Comparison of ENCODE assay signal across 11 mouse cellular contexts in the genomic region with DNA sequence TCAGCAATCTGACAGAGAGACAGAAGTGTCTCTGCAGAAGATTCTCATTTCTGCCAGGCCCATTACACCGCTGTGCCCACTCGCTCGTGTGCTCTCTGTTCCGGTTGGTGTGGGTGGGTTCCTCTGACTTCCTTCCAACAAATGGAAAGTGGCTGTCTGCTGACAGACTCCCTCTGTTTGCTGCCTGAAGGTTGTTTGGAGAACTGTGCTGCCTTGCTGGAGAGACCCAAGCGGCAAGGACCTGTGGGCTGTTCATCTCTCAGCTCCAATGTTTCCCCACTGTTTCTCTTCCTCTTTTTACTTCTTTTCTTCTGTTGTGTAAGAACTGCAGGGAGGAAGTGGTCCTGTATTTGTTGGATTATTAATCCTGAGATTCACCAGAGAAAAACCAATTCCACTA. TPM values are rescaled to one million over a fixed set of nuclear protein-coding genes. Genes with fewer than 3 reads are reported as not detected.
DNase-seq lines count a peak whose midpoint lies in the region; TF ChIP-seq lines count a peak whose summit lies in the region.
"Had no signal": no experiment of that assay in that cellular context is flagged by ENCODE, and none has a peak within 500 bp of the region (broad histone marks: within the 10 kb centered on the region; RNA-seq: fewer than 3 reads in every experiment).

No protein-coding gene starts in this region.

- DNase-seq in heart, adult 11 months: peak; percentile 97
- DNase-seq in heart, postnatal 4 days: no peak
- no peak for DNase-seq in testis, postnatal 14 days (ENCODE audit: low spot score)
- DNase-seq in lung, postnatal 36 days: peak; percentile 61
- DNase-seq in urinary bladder, postnatal 4 days (ENCODE audit: low spot score in 2 of 2): no peak
- no peak for DNase-seq in cerebellum, postnatal 25 days
- no peak for DNase-seq in yolk sac, embryonic 10.5 days (ENCODE audit: low spot score)
- DNase-seq: cerebellum, postnatal 36 days; heart, postnatal 14 days; lung, embryonic 14.5 days had no signal

- TF ChIP-seq CTCF in testis, adult 2 months (IDR thresholded peaks at IDR 0.05; ENCODE audit: control insufficient read depth, insufficient read depth, insufficient replicate concordance, low read depth, low read length): no peak

- peak overlapping the region; percentile 19 for H3K4me3 ChIP-seq in testis, adult 2 months (ENCODE audit: control insufficient read depth, low read depth, low read length)

- no peak overlapping the region for H3K27ac ChIP-seq in testis, adult 2 months (ENCODE audit: control insufficient read depth, insufficient read depth, low read depth, low read length)

- no peaks in the 10 kb centered on the region for H3K36me3 ChIP-seq in testis, adult 2 months (ENCODE audit: control insufficient read depth, insufficient read depth, low read length)

- TF ChIP-seq POLR2A in testis, adult 2 months (IDR thresholded peaks at IDR 0.05; ENCODE audit: control insufficient read depth, low read depth, low read length): no peak

- H3K27me3 ChIP-seq in testis, adult 2 months (ENCODE audit: control insufficient read depth, insufficient read depth, low read length): no peaks in the 10 kb centered on the region

- no peaks in the 10 kb centered on the region for H3K4me1 ChIP-seq in testis, adult 2 months (ENCODE audit: control insufficient read depth, insufficient read depth, low read length)

RNA-seq across cellular contexts. Expression of a gene that starts 21.6 kb away (rescaled TPM):
- 1 to 10 TPM; 1.1 to 1.4 TPM for total RNA-seq in heart, postnatal 4 days (2021)
- 2.5 and 3.5 TPM in 2 replicates for polyA plus RNA-seq in testis, adult 2 months (2012; rRNA removed)

RNA-seq across cellular contexts. Expression of a gene that starts 47.1 kb away (rescaled TPM):
- total RNA-seq in heart, postnatal 4 days (2021): 10 to 100 TPM; 22.2 to 23.7 TPM
- polyA plus RNA-seq in testis, adult 2 months (2012; rRNA removed): 15.9 and 17.9 TPM in 2 replicates

Comparison
In these comparisons a context has a peak if more than half of its experiments do, and no peak if none do; other contexts are left out.
1. DNase-seq: peak in heart, adult 11 months (single experiment) and lung, postnatal 36 days (single experiment); none in heart, postnatal 4 days (single experiment), testis, postnatal 14 days (single experiment), urinary bladder, postnatal 4 days (0 of 2), cerebellum, postnatal 25 days (0 of 2) and yolk sac, embryonic 10.5 days (single experiment).